Mouse (Mus musculus): ENCODE measurements around the gene Itgav.

The Itgav gene

GRCm38 (mm10) chr2:83709896-83710524, 14.2 kb upstream of the Itgav start:
- no peak for DNase-seq (ENCODE audit: extremely low read depth, low read depth)

- DNase-seq (ENCODE audit: extremely low read depth, low read depth) = peak; percentile 29
These were observed 10.9 kb upstream of the Itgav start for GRCm38 (mm10) chr2:83713281-83713680.

- DNase-seq (ENCODE audit: extremely low read depth, low read depth) = no peak
These were observed 10.3 kb upstream of the Itgav start for GRCm38 (mm10) chr2:83713946-83714345.

GRCm38 (mm10) chr2:83714783-83715182, 9.4 kb upstream of the Itgav start:
- DNase-seq (ENCODE audit: extremely low read depth, low read depth) = no peak

GRCm38 (mm10) chr2:83718341-83718740, 5.9 kb upstream of the Itgav start:
- no peak for DNase-seq (ENCODE audit: extremely low read depth, low read depth)

GRCm38 (mm10) chr2:83721635-83722034, 2.6 kb upstream of the Itgav start:
- DNase-seq (ENCODE audit: extremely low read depth, low read depth) = no peak

- DNase-seq (ENCODE audit: extremely low read depth, low read depth) = no peak
These were observed 1.3 kb upstream of the Itgav start for GRCm38 (mm10) chr2:83722936-83723335.

- no peak for DNase-seq (ENCODE audit: extremely low read depth, low read depth)
These were observed 851 bp upstream of the Itgav start for GRCm38 (mm10) chr2:83723346-83723745.

- no peak for DNase-seq (ENCODE audit: extremely low read depth, low read depth)
These were observed 882 bp downstream of the Itgav start for GRCm38 (mm10) chr2:83724827-83725730.

GRCm38 (mm10) chr2:83725796-83726195, 1.6 kb downstream of the Itgav start:
- DNase-seq (ENCODE audit: extremely low read depth, low read depth) = no peak

- peak; percentile 60 for DNase-seq (ENCODE audit: extremely low read depth, low read depth)
These were observed 4.1 kb downstream of the Itgav start for GRCm38 (mm10) chr2:83728238-83728682.

- no peak for DNase-seq (ENCODE audit: extremely low read depth, low read depth)
These were observed 5.1 kb downstream of the Itgav start for GRCm38 (mm10) chr2:83729339-83729738.

GRCm38 (mm10) chr2:83732896-83733295, 8.7 kb downstream of the Itgav start:
- DNase-seq (ENCODE audit: extremely low read depth, low read depth) = no peak

- DNase-seq (ENCODE audit: extremely low read depth, low read depth) = peak; percentile 63
These were observed 9.8 kb downstream of the Itgav start for GRCm38 (mm10) chr2:83733981-83734393.

GRCm38 (mm10) chr2:83735276-83735675, 11.1 kb downstream of the Itgav start:
- no peak for DNase-seq (ENCODE audit: extremely low read depth, low read depth)

- no peak for DNase-seq (ENCODE audit: extremely low read depth, low read depth)
These were observed 12.6 kb downstream of the Itgav start for GRCm38 (mm10) chr2:83736836-83737235.

GRCm38 (mm10) chr2:83738586-83739251, 14.5 kb downstream of the Itgav start:
- no peak for DNase-seq (ENCODE audit: extremely low read depth, low read depth)

GRCm38 (mm10) chr2:83739461-83740124, 15.4 kb downstream of the Itgav start:
- no peak for DNase-seq (ENCODE audit: extremely low read depth, low read depth)

- DNase-seq (ENCODE audit: extremely low read depth, low read depth) = no peak
These were observed 16.4 kb downstream of the Itgav start for GRCm38 (mm10) chr2:83740601-83741031.

- no peak for DNase-seq (ENCODE audit: extremely low read depth, low read depth)
These were observed 18.0 kb downstream of the Itgav start for GRCm38 (mm10) chr2:83742210-83742609.

GRCm38 (mm10) chr2:83742836-83743235, 18.6 kb downstream of the Itgav start:
- no peak for DNase-seq (ENCODE audit: extremely low read depth, low read depth)

Data from MEL-GATA-1-ER (cell line).